ENCODE assay signal across 10 mouse cellular contexts in the genomic region with DNA sequence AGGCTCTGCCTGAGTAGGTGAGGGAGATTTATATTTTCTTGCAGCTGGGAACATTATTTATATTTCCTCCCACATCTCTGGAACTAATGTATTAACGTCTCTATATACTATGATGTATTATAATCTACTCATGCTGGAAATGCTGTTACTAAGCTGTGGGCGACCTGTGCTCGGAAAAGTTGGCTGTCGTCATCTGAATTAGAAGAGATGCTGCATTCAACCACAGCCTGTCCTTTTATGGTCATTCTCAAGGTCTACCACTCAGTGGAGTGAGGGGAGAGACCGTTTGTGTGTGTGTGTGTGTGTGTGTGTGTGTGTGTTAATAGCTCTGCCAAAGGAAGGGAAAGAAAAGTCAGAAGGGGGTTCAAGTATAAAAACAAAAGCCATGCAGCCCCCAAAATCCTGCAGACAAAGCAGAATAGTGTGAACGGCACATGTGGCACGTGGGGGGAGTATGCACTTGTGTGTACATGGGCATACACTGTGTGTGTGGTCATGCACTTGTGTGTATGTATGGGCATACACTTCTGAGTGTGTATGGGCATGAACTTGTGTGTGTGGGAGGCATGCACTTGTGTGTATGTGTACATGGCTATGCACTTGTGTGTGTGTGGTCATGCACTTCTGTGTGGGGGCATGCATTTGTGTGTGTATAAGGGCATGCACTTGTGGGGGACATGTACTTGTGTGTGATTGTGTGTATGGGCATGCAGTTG. TPM values are rescaled to one million over a fixed set of nuclear protein-coding genes. Genes with fewer than 3 reads are reported as not detected.
DNase-seq lines count a peak whose midpoint lies in the region; ATAC-seq and TF ChIP-seq lines count a peak whose summit lies in the region.
"Had no signal": no experiment of that assay in that cellular context is flagged by ENCODE, and none has a peak within 500 bp of the region (broad histone marks: within the 10 kb centered on the region; RNA-seq: fewer than 3 reads in every experiment).

No protein-coding gene starts in this region.

- DNase-seq in intestine, embryonic 14.5 days (ENCODE audit: low spot score), result no peak
- peak; percentile 7 for DNase-seq in neural tube, embryonic 11.5 days (ENCODE audit: low spot score)
- no peak for DNase-seq in neural tube, embryonic 10.5 days (ENCODE audit: extremely low spot score, low spot score)
- DNase-seq in layer of hippocampus, adult 18-20 months (ENCODE audit: low spot score in 2 of 2), result no peak
- no peak for DNase-seq in left cerebral cortex, postnatal 36 days (ENCODE audit: low spot score in 2 of 2)
- DNase-seq: gastrocnemius, adult 2 months; retina, postnatal 1 day; thymus, postnatal 36 days had no signal

- H3K27me3 ChIP-seq in intestine, embryonic 14.5 days (replicated peaks; ENCODE audit: control insufficient read depth, insufficient read depth, low read length), result no peaks in the 10 kb centered on the region
- no peaks in the 10 kb centered on the region for H3K27me3 ChIP-seq in intestine, postnatal 0 days (replicated peaks; ENCODE audit: control insufficient read depth, insufficient read depth, low read length)
- no peaks in the 10 kb centered on the region for H3K27me3 ChIP-seq in neural tube, embryonic 11.5 days (ENCODE audit: control insufficient read depth, insufficient read depth, low read length)
- H3K27me3 ChIP-seq in intestine, embryonic 15.5 days (replicated peaks), result no peaks in the 10 kb centered on the region

- no peaks in the 10 kb centered on the region for H3K36me3 ChIP-seq in intestine, embryonic 14.5 days (ENCODE audit: control insufficient read depth, insufficient read depth, low read length)
- H3K36me3 ChIP-seq in intestine, postnatal 0 days (ENCODE audit: control insufficient read depth, insufficient read depth), result no peaks in the 10 kb centered on the region
- no peaks in the 10 kb centered on the region for H3K36me3 ChIP-seq in neural tube, embryonic 11.5 days (ENCODE audit: control insufficient read depth, insufficient read depth, low read length)
- no peaks in the 10 kb centered on the region for H3K36me3 ChIP-seq in intestine, embryonic 15.5 days

- intact Hi-C loops in left cerebral cortex, postnatal 36 days (cut with DNase I), result loop anchor here (5.0 kb wide), 1 partner anchor 144 kb away; no protein-coding TSS in a partner anchor

- H3K4me1 ChIP-seq in intestine, embryonic 14.5 days (replicated peaks; ENCODE audit: control insufficient read depth, insufficient read depth, low read length), result peaks cover 17% of the 10 kb centered on the region
- no peaks in the 10 kb centered on the region for H3K4me1 ChIP-seq in intestine, postnatal 0 days (replicated peaks; ENCODE audit: control insufficient read depth, insufficient read depth, low read length)
- no peaks in the 10 kb centered on the region for H3K4me1 ChIP-seq in neural tube, embryonic 11.5 days (ENCODE audit: control insufficient read depth, insufficient read depth, low read length)
- 0 out of 2 replicates have a peak, but pooled peaks cover 5% of the 10 kb centered on the region for H3K4me1 ChIP-seq in intestine, embryonic 15.5 days (replicated peaks)

- H3K9ac ChIP-seq in intestine, embryonic 14.5 days (ENCODE audit: low read length), result no peak overlapping the region
- no peak overlapping the region for H3K9ac ChIP-seq in intestine, postnatal 0 days (ENCODE audit: low read depth, low read length)
- no peak overlapping the region for H3K9ac ChIP-seq in neural tube, embryonic 11.5 days (ENCODE audit: low read length)
- H3K9ac ChIP-seq in intestine, embryonic 15.5 days, result no peak overlapping the region

- no peaks in the 10 kb centered on the region for H3K9me3 ChIP-seq in intestine, embryonic 14.5 days (ENCODE audit: control insufficient read depth, low read length)
- no peaks in the 10 kb centered on the region for H3K9me3 ChIP-seq in intestine, postnatal 0 days (ENCODE audit: control insufficient read depth)
- no peaks in the 10 kb centered on the region for H3K9me3 ChIP-seq in neural tube, embryonic 11.5 days (ENCODE audit: control insufficient read depth, low read length)
- H3K9me3 ChIP-seq in intestine, embryonic 15.5 days, result no peaks in the 10 kb centered on the region

- H3K4me3 ChIP-seq in intestine, embryonic 14.5 days (ENCODE audit: low read depth, low read length), result no peak overlapping the region
- no peak overlapping the region for H3K4me3 ChIP-seq in intestine, postnatal 0 days (ENCODE audit: low read depth, low read length)
- no peak overlapping the region for H3K4me3 ChIP-seq in neural tube, embryonic 11.5 days (ENCODE audit: low read depth, low read length)
- H3K4me3 ChIP-seq in intestine, embryonic 15.5 days (replicated peaks), result no peak overlapping the region
- H3K4me3 ChIP-seq: gastrocnemius, adult 2 months had no signal

- ATAC-seq in intestine, embryonic 14.5 days (replicated peaks; ENCODE audit: low FRiP score, low TSS enrichment, low read depth), result peak; percentile 66; the same call in 1 of the 2 replicates
- no peak for ATAC-seq in intestine, postnatal 0 days
- ATAC-seq in neural tube, embryonic 11.5 days (ENCODE audit: insufficient read depth, low FRiP score, low TSS enrichment), result no peak
- peak; percentile 79 for ATAC-seq in intestine, embryonic 15.5 days

- no peak overlapping the region for H3K4me2 ChIP-seq in intestine, embryonic 14.5 days (ENCODE audit: low read length)
- no peak overlapping the region for H3K4me2 ChIP-seq in intestine, postnatal 0 days (replicated peaks; ENCODE audit: low read depth)
- H3K4me2 ChIP-seq in neural tube, embryonic 11.5 days (ENCODE audit: low read depth), result no peak overlapping the region
- H3K4me2 ChIP-seq in intestine, embryonic 15.5 days (replicated peaks), result no peak overlapping the region

- 39% methylated on average over 7 of the region's 7 CpGs for WGBS in intestine, embryonic 14.5 days
- WGBS in intestine, postnatal 0 days, result 43% methylated on average over 7 of the region's 7 CpGs
- WGBS in neural tube, embryonic 11.5 days, result 73% methylated on average over 7 of the region's 7 CpGs
- WGBS in intestine, embryonic 15.5 days, result 39% methylated on average over 7 of the region's 7 CpGs

- peak overlapping the region; percentile 71 for H3K27ac ChIP-seq in intestine, embryonic 14.5 days (ENCODE audit: low read depth)
- H3K27ac ChIP-seq in intestine, postnatal 0 days (ENCODE audit: low read depth, low read length), result no peak overlapping the region
- H3K27ac ChIP-seq in neural tube, embryonic 11.5 days (ENCODE audit: low read depth, low read length), result no peak overlapping the region
- 0 out of 2 replicates have a peak overlapping the region, but pooled peaks have one; percentile 25 for H3K27ac ChIP-seq in intestine, embryonic 15.5 days
- H3K27ac ChIP-seq: gastrocnemius, adult 2 months had no signal

- TF ChIP-seq CTCF in intestine, postnatal 0 days (IDR thresholded peaks at IDR 0.05; ENCODE audit: low read depth), result no peak

RNA-seq across cellular contexts. Expression of gene Trim45, which starts 10.3 kb away (rescaled TPM):
- 4.5 and 5.9 TPM in 2 replicates for polyA plus RNA-seq in intestine, embryonic 14.5 days (2014; fragmentation: Nextera tagmentation; extraction: Ambion mirVana)
- 1.6 TPM in 2 replicates for polyA plus RNA-seq in intestine, postnatal 0 days (2015; fragmentation: Nextera tagmentation; extraction: Ambion mirVana)
- 5.0 TPM in 2 replicates for polyA plus RNA-seq in neural tube, embryonic 11.5 days (2014; fragmentation: Nextera tagmentation; extraction: Ambion mirVana)
- polyA plus RNA-seq in intestine, embryonic 15.5 days (2015; fragmentation: Nextera tagmentation; extraction: Ambion mirVana), result 3.8 and 5.0 TPM in 2 replicates
- total RNA-seq in layer of hippocampus, adult 18-20 months (2021), result 1 to 10 TPM; 8.2 to 9.0 TPM
- 10 to 100 TPM in 1 of 2 experiments, 1 to 10 TPM in 1; 9.3 to 11.6 TPM for total RNA-seq in left cerebral cortex, postnatal 36 days (2021)

RNA-seq across cellular contexts. Expression of gene Ttf2, which starts 57.8 kb away (rescaled TPM):
- 16.2 and 21.5 TPM in 2 replicates for polyA plus RNA-seq in intestine, embryonic 14.5 days (2014; fragmentation: Nextera tagmentation; extraction: Ambion mirVana)
- polyA plus RNA-seq in intestine, postnatal 0 days (2015; fragmentation: Nextera tagmentation; extraction: Ambion mirVana), result 2.7 and 3.4 TPM in 2 replicates
- polyA plus RNA-seq in neural tube, embryonic 11.5 days (2014; fragmentation: Nextera tagmentation; extraction: Ambion mirVana), result 24.7 and 25.4 TPM in 2 replicates
- 12.6 and 13.1 TPM in 2 replicates for polyA plus RNA-seq in intestine, embryonic 15.5 days (2015; fragmentation: Nextera tagmentation; extraction: Ambion mirVana)
- 1 to 10 TPM; 1.1 TPM for total RNA-seq in layer of hippocampus, adult 18-20 months (2021)
- 1 to 10 TPM; 1.4 TPM for total RNA-seq in left cerebral cortex, postnatal 36 days (2021)

Comparison
In these comparisons a context has a peak if more than half of its experiments do, and no peak if none do; other contexts are left out.
1. ATAC-seq: peak in intestine, embryonic 14.5 days (single experiment) and intestine, embryonic 15.5 days (single experiment); none in intestine, postnatal 0 days (single experiment) and neural tube, embryonic 11.5 days (single experiment).
2. H3K27ac ChIP-seq: peak in intestine, embryonic 14.5 days (single experiment) and intestine, embryonic 15.5 days (single experiment); none in intestine, postnatal 0 days (single experiment) and neural tube, embryonic 11.5 days (single experiment).